Mouse (Mus musculus) C2C12 (cell line): Measurements from ENCODE around the gene Foxe1.

Experiments used
- CTCF ChIP-seq: IDR thresholded peaks from one replicate; pipeline ENCODE4 v1.5.1; 2011; ENCODE audit not compliant: control insufficient read depth, insufficient read depth, insufficient read length
- MAX ChIP-seq: IDR thresholded peaks from one replicate; pipeline ENCODE4 v1.6.1; 2011; ENCODE audit warnings: mild to moderate bottlenecking, control low read depth
- MYOD1 ChIP-seq: IDR thresholded peaks from one replicate; pipeline ENCODE4 v1.6.1; 2011; ENCODE audit warnings: low read depth; ENCODE audit not compliant: control insufficient read depth, insufficient read length
- USF1 ChIP-seq: IDR thresholded peaks from one replicate; pipeline ENCODE4 v1.6.1; 2011; ENCODE audit warnings: low read depth, mild to moderate bottlenecking, control low read depth, moderate library complexity

DNA sequence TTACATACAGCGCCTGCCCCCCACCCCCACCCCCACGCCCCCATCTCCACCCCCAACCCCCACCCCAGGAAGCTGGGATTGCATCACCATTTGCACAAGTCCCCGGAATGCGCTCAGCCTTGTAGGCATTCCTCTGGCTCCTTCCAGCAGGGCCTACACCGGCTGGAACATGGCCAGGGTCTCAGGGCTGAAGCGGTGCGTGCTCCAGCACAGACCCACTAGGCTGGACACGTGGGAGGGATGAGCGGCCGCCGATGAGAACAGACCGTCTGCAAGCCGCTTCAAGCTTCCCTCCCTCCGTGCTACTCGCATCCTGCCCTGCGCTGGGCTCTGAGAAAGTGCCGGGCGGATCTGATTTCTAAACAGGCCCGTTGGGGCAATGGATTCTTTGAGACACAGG is 27.6 kb downstream of the Foxe1 start:
- TF ChIP-seq CTCF = no peak
- TF ChIP-seq MAX = no peak
- no peak for TF ChIP-seq MYOD1
- no peak for TF ChIP-seq USF1
